Mouse (Mus musculus): ENCODE data around the gene Maip1. TPM values are rescaled to one million over a fixed set of nuclear protein-coding genes. Genes with fewer than 3 reads are reported as not detected.

Maip1 gene
- polyA plus RNA-seq, 1 experiment = 11.0 TPM

DNA sequence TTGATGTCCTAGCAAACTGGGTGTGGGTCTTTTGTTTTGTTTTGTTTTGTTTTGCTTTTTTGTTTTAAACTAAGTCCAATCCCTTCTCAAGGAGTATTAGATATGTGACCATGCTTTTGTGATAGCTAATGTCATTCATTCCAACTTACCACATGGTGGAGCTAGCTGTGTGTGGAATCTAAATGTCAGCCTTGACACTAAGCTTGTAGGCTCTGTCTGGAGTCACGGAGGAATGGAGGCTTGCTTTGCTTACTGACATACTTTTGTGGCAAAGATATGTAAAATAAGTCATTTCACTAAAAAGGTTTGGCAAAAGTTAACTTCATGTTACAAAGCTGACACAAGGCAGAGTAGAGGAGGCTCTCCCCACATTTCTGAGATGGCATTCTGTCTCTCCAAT lies 17.6 kb downstream of the Maip1 start:
- peak in 1 of 2 experiments; percentile 68 for DNase-seq (ENCODE audit: extremely low spot score in 1 of 2, low spot score in 1 of 2)

DNA sequence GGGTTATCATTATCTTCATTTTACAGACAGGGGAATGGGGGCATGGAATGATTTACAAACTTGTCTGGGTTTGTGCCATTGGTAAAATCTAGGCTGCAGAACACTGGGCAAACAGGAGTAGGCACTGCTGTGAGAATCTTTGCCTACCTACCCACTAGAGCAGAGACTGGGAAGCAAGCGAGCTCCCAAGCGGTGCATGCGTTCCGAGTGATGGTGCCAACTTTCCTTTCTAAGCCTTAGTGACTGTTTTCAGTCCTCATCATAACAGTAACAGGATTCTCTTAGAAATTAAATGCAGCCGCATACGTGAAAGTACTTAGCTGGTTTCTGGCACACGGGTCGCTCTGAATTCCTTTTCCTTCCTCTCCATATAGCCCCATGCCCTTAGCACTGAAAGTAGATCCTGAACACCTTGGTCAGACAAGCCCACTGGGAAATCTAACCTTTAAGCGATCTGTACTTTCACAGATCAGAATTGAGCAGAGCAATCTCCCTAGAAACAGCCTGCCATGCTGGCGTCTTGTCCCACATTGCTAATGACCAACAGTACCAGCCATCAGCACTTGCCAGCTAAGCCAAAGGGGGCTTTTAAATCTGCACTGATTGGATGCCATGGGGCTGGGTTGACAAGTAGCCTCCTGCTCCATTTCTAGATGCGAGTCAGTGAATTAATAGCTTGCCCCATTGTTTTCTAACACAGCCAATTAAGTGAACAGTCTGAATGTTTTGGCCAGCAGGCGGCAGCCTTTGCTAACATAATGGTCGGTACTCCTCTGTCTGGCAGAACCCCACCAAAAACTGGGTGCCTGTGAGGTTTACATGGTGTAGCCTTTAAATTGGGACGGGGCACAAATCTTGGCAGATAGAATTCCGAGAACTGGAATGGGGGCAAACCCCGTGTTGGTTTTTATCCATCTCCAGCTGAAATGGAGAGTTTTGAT lies 22.5 kb downstream of the Maip1 start:
- DNase-seq (ENCODE audit: extremely low spot score in 1 of 2, low spot score in 1 of 2) = peak; percentile 84 to 97

DNA sequence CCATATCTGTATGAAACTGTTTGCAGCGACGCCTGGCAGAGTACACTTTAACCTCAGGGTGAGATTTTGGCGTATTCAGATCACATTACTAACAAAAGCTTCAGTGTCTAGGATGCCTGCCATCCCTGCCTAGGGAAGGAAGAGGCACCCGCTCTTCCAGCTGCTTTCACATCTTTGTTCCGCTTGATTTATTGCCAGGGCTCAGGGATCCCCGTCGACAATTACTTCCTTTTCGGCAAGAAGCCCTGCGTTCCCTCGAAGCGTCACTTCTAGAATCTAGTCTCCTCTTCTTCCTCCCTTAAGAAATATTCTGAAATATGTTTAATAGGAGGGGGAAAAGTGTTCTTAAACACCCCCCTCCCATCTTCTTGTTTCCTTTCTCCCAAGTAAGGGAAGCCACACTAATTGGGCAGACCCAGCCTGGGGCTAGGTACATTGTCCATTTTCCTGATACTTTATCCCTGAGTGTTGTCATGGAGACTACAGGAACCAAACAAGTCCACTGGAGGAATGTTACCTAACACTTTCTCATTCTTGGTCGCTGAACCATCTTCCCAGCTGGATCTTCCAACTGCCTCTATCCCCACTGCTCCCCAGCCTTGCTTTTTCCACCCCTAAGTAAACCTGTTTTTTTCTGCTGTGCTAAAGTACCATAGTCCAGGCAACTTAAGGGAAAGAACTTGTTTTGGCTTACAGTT lies 23.8 kb downstream of the Maip1 start:
- DNase-seq (ENCODE audit: extremely low spot score in 1 of 2, low spot score in 1 of 2) = no peak

DNA sequence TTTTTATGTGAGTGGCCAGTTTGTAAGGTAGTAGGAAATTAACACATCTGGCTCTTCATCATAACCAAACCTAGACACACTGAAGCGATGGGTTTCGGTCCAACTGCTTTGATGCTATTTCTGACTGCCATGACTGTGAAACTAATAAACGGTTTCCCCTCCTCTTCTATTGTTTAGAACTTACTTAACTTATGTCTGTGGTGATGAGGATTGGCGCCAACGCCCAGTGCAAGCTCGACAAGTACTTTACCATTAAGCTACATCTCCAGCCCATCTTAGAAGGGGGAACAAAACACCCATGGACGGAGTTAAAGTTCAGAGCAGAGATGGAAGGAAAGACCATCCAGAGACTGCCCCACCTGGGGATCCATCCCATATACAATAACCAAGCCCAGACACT lies 27.0 kb downstream of the Maip1 start:
- no peak for DNase-seq (ENCODE audit: extremely low spot score in 1 of 2, low spot score in 1 of 2)

DNA sequence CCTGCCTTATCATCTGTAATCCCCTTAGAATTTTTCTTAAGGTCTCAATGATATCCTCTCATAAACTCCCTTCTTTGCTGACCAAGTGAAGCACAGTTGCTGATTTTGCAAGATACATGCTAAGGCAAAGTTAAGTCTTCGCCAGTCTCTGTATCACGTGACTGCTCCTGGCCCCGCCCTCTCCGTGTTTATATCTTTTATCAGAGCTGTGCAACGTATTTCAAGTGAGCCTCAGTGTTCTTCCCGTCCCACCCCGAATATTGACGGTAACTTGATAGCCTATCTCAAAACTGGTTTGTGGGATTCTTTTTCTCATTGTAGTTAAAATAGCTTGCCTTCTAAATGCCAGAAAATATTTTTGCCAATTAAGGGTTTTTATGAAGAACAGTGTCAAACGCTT lies 30.3 kb downstream of the Maip1 start:
- DNase-seq (ENCODE audit: extremely low spot score in 1 of 2, low spot score in 1 of 2) = peak in 1 of 2 experiments; percentile 25

DNA sequence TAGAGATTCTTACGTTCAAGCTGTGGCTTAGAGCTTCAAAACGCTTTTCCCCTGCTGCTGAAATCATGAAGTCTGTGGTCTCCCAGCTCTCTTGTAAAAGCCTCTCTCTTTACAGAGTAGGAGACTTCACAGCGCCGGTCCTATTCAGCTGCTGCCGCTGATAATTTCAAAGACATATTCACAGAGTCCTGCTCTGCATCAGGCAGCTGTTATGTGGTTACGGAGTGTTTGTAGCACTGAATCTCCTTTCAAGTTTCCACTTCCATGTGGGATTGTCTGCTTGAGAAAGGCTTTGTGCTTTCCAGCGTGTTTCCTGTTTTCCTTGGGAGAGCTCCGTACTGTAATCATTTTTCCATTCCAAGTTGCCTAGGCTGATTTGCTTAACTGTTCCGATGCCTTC lies 30.8 kb downstream of the Maip1 start:
- peak in 1 of 2 experiments; percentile 21 for DNase-seq (ENCODE audit: extremely low spot score in 1 of 2, low spot score in 1 of 2)

DNA sequence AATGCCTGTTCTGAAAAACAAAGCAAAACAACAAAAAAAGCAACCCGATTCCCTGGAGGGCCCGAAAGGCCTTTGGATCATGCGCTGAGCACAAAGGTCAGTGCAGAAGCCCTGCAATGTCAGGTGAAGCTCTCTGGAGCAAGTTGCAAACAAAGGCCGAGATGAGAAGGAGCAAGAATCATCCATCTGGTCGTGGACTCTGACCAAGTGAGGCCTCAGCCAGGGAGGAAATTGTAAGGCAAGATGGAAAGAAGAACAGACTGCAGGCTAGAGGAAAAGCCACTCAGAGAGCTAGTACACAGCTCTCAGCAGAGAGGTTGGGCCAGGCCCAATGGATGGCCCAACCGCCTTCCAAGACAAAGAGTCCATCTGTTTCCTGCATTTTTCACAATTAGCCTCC lies 32.9 kb downstream of the Maip1 start:
- DNase-seq (ENCODE audit: extremely low spot score in 1 of 2, low spot score in 1 of 2) = no peak

DNA sequence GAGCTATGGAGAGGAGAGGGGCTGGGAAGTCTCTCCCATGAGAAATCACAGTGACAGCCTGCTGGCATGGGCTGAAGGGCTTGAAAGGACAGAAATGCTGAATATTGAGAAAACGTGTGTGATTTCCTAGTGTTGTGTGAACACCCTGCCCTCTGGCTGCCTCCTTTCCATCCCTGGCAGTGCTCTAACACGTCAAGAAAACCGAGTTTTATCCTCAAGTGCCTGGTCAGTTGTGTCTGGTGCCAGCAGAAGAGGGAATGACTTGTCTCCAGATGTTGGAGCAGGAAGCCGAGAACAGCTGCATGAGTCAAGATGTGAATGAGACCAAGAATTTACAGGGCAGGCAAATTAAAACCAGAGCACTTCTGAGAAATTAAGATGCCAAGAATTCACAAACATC lies 34.6 kb downstream of the Maip1 start:
- DNase-seq (ENCODE audit: extremely low spot score in 1 of 2, low spot score in 1 of 2) = no peak

DNA sequence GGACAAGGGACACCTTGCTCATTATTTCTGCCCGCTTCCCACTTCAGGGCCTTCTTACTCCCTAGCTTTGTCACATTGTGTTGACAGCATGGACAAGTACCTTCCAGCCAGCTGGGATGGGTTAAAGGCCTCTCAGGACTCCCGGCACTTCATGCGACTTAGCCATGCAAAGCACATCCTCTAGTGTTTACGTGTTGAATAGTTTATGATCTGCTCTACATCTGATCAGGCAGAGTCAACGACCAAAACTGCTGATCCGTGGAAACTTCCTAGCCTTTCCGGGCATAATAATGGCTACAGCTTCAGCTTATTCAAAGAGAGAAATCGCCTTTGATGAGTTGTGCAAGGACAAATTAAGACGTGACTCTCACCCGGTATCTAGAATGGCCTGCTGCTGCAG lies 39.6 kb downstream of the Maip1 start:
- DNase-seq (ENCODE audit: extremely low spot score in 1 of 2, low spot score in 1 of 2) = no peak

DNA sequence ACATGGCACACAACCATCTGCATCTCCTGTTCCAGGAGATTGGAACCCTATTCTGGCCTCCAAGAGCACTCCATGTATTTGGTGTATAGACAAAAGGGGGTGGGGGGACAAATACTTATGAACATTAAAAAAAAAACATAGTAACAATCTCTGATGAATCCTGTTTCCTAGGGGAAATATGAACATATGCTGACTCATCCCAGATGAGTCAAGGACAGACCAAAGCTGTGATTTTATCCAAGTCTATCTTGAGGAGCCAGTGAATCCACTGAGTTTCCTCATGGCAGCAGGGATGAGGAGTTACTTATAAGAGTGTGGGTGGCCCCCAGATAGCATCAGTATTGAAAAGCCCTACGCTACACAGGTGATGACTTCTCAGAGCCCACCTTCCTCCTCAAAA lies 44.1 kb downstream of the Maip1 start:
- DNase-seq (ENCODE audit: extremely low spot score in 1 of 2, low spot score in 1 of 2) = no peak

DNA sequence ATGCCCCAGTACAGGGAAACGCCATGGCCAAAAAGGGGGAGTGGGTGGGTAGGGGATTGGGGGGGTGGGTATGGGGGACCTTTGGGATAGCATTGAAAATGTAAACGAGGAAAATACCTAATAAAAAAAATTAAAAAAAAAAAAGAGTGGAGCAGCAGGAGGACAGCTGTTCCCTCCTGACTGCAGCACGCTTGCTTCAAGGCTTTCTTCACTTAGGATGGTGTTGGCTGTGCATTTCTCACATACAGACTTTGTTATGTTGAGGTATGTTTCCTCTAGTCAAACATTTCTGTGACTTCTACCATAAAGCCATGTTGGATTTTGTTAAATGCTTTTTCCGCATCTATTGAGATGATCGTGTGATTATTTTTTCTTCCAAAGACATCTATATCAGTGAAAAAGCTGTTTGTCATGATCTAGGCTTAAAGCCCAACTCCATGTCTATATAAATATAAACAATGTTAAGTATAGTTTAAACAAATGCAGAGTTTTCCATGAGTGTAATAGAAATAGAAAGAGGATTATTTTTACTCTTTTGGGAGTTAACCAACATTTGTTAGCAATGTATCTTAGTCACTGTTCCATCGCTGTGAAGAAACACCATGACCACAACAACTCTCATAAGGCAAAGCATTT lies 54.3 kb downstream of the Maip1 start:
- no peak for DNase-seq (ENCODE audit: extremely low spot score in 1 of 2, low spot score in 1 of 2)

Other genes starting within 250 kb of the Maip1 start
- gene 1700066M21Rik, start 28.7 kb upstream of the Maip1 start, polyA plus RNA-seq (2012; rRNA removed) = 14.1 and 16.7 TPM in 2 replicates
- 27.1 and 27.4 TPM in 2 replicates for gene Tyw5, start 773 bp downstream of the Maip1 start, polyA plus RNA-seq (2012; rRNA removed)